Mouse (Mus musculus) adrenal gland, adult (tissue): ENCODE measurements around the gene Actrt2.
A peak's percentile ranks its signal among the peaks of the same experiment; 100 is the strongest.

Source experiments
- DNase-seq, 2 experiments: peaks; one replicate each; pipeline ENCODE4 v3.0.0; 2022 to 2023; ENCODE audit warnings: low spot score in 1 of 2; ENCODE audit not compliant: inconsistent age in 2 of 2

Actrt2 gene

GRCm38 (mm10) chr4:154667767-154668166 lies at the start of gene Actrt2:
Gene Actrt2, minus strand, starts transcription at chr4:154667867.
- no peak for DNase-seq

GRCm38 (mm10) chr4:154709391-154710107 lies 41.9 kb upstream of the Actrt2 start:
- no peak for DNase-seq

- DNase-seq = no peak
Observed at GRCm38 (mm10) chr4:154708811-154709210, 41.1 kb upstream of the Actrt2 start.

GRCm38 (mm10) chr4:154708223-154708622 lies 40.6 kb upstream of the Actrt2 start:
- no peak for DNase-seq

GRCm38 (mm10) chr4:154707521-154707920 lies 39.9 kb upstream of the Actrt2 start:
- DNase-seq = no peak

- no peak for DNase-seq
Observed at GRCm38 (mm10) chr4:154706442-154706841, 38.8 kb upstream of the Actrt2 start.

- no peak for DNase-seq
Observed at GRCm38 (mm10) chr4:154705681-154706080, 38.0 kb upstream of the Actrt2 start.

- no peak for DNase-seq
Observed at GRCm38 (mm10) chr4:154705056-154705455, 37.4 kb upstream of the Actrt2 start.

GRCm38 (mm10) chr4:154704591-154704990 lies 36.9 kb upstream of the Actrt2 start:
- no peak for DNase-seq

- DNase-seq = no peak
Observed at GRCm38 (mm10) chr4:154703426-154704070, 35.9 kb upstream of the Actrt2 start.

GRCm38 (mm10) chr4:154702931-154703330 lies 35.3 kb upstream of the Actrt2 start:
- no peak for DNase-seq

GRCm38 (mm10) chr4:154702186-154702585 lies 34.5 kb upstream of the Actrt2 start:
- no peak for DNase-seq

- DNase-seq = no peak
Observed at GRCm38 (mm10) chr4:154700921-154701412, 33.3 kb upstream of the Actrt2 start.

GRCm38 (mm10) chr4:154700436-154700835 lies 32.8 kb upstream of the Actrt2 start:
- no peak for DNase-seq

- peak in 1 of 2 experiments; percentile 12 for DNase-seq
Observed at GRCm38 (mm10) chr4:154699236-154699635, 31.6 kb upstream of the Actrt2 start.

- DNase-seq = no peak
Observed at GRCm38 (mm10) chr4:154698631-154699030, 31.0 kb upstream of the Actrt2 start.

GRCm38 (mm10) chr4:154698021-154698590 lies 30.4 kb upstream of the Actrt2 start:
- DNase-seq = no peak

- DNase-seq = no peak
Observed at GRCm38 (mm10) chr4:154697476-154697875, 29.8 kb upstream of the Actrt2 start.

- DNase-seq = no peak
Observed at GRCm38 (mm10) chr4:154696552-154696951, 28.9 kb upstream of the Actrt2 start.

- no peak for DNase-seq
Observed at GRCm38 (mm10) chr4:154696146-154696545, 28.5 kb upstream of the Actrt2 start.

- no peak for DNase-seq
Observed at GRCm38 (mm10) chr4:154694361-154694760, 26.7 kb upstream of the Actrt2 start.
